Mouse (Mus musculus) liver, postnatal 0 days (tissue): ENCODE data around the gene Pkp1.

Experiments
- CTCF ChIP-seq: sonication (generic); IDR thresholded peaks from 2 replicates; pipeline ENCODE4 v1.5.1; 2016; ENCODE audit warnings: antibody characterized with exemption, low read depth
- EP300 ChIP-seq: IDR thresholded peaks from 2 replicates; pipeline ENCODE4 v1.6.1; 2016; ENCODE audit warnings: antibody characterized with exemption, low read depth, mild to moderate bottlenecking

- TF ChIP-seq EP300, result no peak
- TF ChIP-seq CTCF, result no peak
Measured at GRCm38 (mm10) chr1:135918644-135919407, at the start of gene Pkp1.
